Mouse (Mus musculus) bone marrow, adult 2 months (tissue): ENCODE measurements around the gene Atxn2l.

Experiments used
- CTCF ChIP-seq: fragments of 200-500 bp; IDR thresholded peaks from 2 replicates; pipeline ENCODE4 v1.5.1; 2011; ENCODE audit warnings: low read length, control low read depth; ENCODE audit not compliant: control insufficient read depth, insufficient read depth
- POLR2A ChIP-seq: fragments of 200-500 bp; IDR thresholded peaks from 2 replicates; pipeline ENCODE4 v1.6.1; 2011; ENCODE audit warnings: low read depth, mild to moderate bottlenecking, control low read depth, low read length, borderline replicate concordance; ENCODE audit not compliant: control insufficient read depth

DNA sequence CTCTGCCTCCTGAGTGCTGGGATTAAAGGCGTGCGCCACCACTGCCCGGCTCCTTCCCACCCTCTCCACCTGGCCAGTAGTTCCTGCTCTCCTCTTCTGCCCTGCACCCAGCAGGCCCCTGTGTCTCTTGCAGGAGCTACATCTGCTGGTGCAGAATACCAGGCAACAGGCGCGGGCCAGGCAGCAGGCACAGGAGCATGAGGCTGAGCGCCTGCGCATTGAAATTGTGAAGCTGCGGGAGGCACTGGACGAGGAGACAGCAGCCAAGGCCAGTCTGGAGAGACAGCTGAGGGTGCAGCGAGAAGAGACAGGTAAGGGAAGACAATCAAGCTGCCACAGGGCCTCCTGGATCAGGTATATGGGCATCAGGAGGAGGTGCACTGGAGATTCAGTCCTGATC lies 59.2 kb downstream of the Atxn2l start:
- no peak for TF ChIP-seq CTCF
- TF ChIP-seq POLR2A: no peak
